Mouse (Mus musculus): ENCODE data around the gene Clca2. TPM values are rescaled to one million over a fixed set of nuclear protein-coding genes. Genes with fewer than 3 reads are reported as not detected.

Gene Clca2
- polyA plus RNA-seq, 1 experiment from 2014 or later: 1.0 TPM

GRCm38 (mm10) chr3:145126618-145127017 is 27.4 kb upstream of the Clca2 start:
- H3K4me3 ChIP-seq (ENCODE audit: low read depth, low read length): no peak overlapping the region
- WGBS: 87% methylated on average over 2 of the region's 2 CpGs
- no peaks in the 10 kb centered on the region for H3K4me1 ChIP-seq (replicated peaks; ENCODE audit: control insufficient read depth, insufficient read depth, low read length)
- H3K27ac ChIP-seq (ENCODE audit: low read depth, low read length): no peak overlapping the region
- no peak overlapping the region for H3K4me2 ChIP-seq (replicated peaks; ENCODE audit: low read depth, low read length)
- H3K9me3 ChIP-seq (ENCODE audit: control insufficient read depth, low read length): no peaks in the 10 kb centered on the region
- no peaks in the 10 kb centered on the region for H3K36me3 ChIP-seq (ENCODE audit: control insufficient read depth, insufficient read depth, low read length)
- no peak for ATAC-seq (ENCODE audit: low FRiP score)
- H3K27me3 ChIP-seq (ENCODE audit: control insufficient read depth, insufficient read depth, low read length): no peaks in the 10 kb centered on the region
- H3K9ac ChIP-seq (ENCODE audit: low read depth, low read length): no peak overlapping the region
- DNase-seq (ENCODE audit: low spot score): no peak

- no peak overlapping the region for H3K27ac ChIP-seq (ENCODE audit: low read depth, low read length)
- no peaks in the 10 kb centered on the region for H3K27me3 ChIP-seq (ENCODE audit: control insufficient read depth, insufficient read depth, low read length)
- peak overlapping the region; percentile 92 for H3K9ac ChIP-seq (ENCODE audit: low read depth, low read length)
- H3K4me1 ChIP-seq (replicated peaks; ENCODE audit: control insufficient read depth, insufficient read depth, low read length): peaks cover 2% of the 10 kb centered on the region; the same call in 1 of the 2 replicates
- no peaks in the 10 kb centered on the region for H3K9me3 ChIP-seq (ENCODE audit: control insufficient read depth, low read length)
- DNase-seq (ENCODE audit: low spot score) (no peak), ATAC-seq (ENCODE audit: low FRiP score) (no peak)
- peak overlapping the region; percentile 47 for H3K4me2 ChIP-seq (replicated peaks; ENCODE audit: low read depth, low read length)
- 81% methylated on average over 7 of the region's 7 CpGs for WGBS
- no peaks in the 10 kb centered on the region for H3K36me3 ChIP-seq (ENCODE audit: control insufficient read depth, insufficient read depth, low read length)
- peak overlapping the region; percentile 72 for H3K4me3 ChIP-seq (ENCODE audit: low read depth, low read length)
Observed at GRCm38 (mm10) chr3:145119425-145119824, 20.2 kb upstream of the Clca2 start.

DNA sequence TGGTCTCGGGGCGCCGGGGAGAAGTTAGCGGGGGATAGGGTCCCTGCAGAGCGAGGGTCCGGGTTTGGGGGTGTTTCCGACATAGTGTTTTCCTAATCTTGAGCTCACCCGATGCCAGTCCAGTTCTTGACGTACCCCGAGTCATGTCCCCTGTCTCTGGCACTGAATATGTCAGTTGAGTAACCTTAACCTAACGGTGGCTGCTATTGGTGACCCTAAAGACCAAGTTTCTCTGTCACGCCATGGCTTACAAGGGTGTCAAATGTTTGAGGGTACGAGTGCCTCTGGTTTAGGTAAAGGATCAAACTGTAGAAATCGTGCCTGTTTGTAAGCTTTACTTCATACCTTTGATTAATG is 19.7 kb upstream of the Clca2 start:
- Histone ChIP-seq H3K4me3 (ENCODE audit: low read depth, low read length) (peak overlapping the region; percentile 72), H3K27me3 (ENCODE audit: control insufficient read depth, insufficient read depth, low read length) (no peaks in the 10 kb centered on the region), H3K9me3 (ENCODE audit: control insufficient read depth, low read length) (no peaks in the 10 kb centered on the region), H3K9ac (ENCODE audit: low read depth, low read length) (peak overlapping the region; percentile 92), H3K4me2 (replicated peaks; ENCODE audit: low read depth, low read length) (peak overlapping the region; percentile 47), H3K4me1 (replicated peaks; ENCODE audit: control insufficient read depth, insufficient read depth, low read length) (peaks cover 2% of the 10 kb centered on the region; the same call in 1 of the 2 replicates), H3K27ac (ENCODE audit: low read depth, low read length) (peak overlapping the region; percentile 98), H3K36me3 (ENCODE audit: control insufficient read depth, insufficient read depth, low read length) (no peaks in the 10 kb centered on the region)
- 8% methylated on average over 14 of the region's 14 CpGs for WGBS
- ATAC-seq (ENCODE audit: low FRiP score) (no peak), DNase-seq (ENCODE audit: low spot score) (no peak)

DNA sequence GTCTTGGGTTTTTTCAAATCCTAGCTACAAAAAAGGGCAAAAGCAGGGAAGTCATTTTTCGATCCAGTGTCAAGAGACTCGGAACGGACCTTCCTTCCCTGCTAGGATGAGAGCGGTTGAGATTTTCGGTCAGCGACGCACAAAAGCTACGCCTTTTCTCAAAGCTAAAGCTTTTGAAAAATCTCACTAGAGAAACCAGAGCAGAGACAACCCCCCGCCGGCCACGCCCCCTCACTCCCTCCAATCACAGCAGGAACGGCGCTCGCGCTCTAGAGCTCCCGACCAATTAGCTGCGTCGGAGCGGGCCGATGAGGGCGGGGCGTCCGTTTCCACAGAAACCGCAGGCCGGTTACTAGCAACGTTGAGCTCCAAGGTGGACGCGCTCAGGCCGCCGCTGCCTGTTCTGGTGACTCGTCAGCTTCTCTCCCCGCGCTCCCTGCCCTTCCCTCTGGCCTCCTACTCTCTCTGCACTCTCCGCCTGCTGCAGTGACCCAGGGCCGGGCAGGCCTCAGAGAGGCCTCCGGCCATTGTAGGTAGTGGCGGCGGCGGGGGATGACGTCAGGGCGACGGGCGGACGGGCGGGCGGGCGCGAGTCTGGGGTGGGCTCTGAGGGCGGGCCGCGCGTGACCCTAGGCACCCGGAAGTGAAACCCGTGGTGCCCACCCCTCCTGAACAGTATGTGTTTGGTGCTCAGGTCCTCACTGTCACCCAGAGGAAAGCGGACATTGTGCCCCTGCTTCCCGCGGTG is 19.2 kb upstream of the Clca2 start, which contains the start of gene Odf2l:
Odf2l (plus strand) TSS at position 335 of the 748 bp plus-strand sequence.
- H3K9ac ChIP-seq (ENCODE audit: low read depth, low read length): peak within 1 kb of the TSS; percentile 92
- ATAC-seq (ENCODE audit: low FRiP score): peak; percentile 99
- H3K4me2 ChIP-seq (replicated peaks; ENCODE audit: low read depth, low read length): peak within 1 kb of the TSS; percentile 52
- 2% methylated on average over 56 of the region's 57 CpGs for WGBS
- H3K4me3 ChIP-seq (ENCODE audit: low read depth, low read length): peak within 1 kb of the TSS; percentile 72
- peak; percentile 97 for DNase-seq (ENCODE audit: low spot score)
- H3K27me3 ChIP-seq (ENCODE audit: control insufficient read depth, insufficient read depth, low read length): no peaks in the 10 kb centered on the region
- H3K4me1 ChIP-seq (replicated peaks; ENCODE audit: control insufficient read depth, insufficient read depth, low read length): peaks cover 2% of the 10 kb centered on the region; the same call in 1 of the 2 replicates
- H3K9me3 ChIP-seq (ENCODE audit: control insufficient read depth, low read length): no peaks in the 10 kb centered on the region
- H3K36me3 ChIP-seq (ENCODE audit: control insufficient read depth, insufficient read depth, low read length): no peaks in the 10 kb centered on the region
- peak within 1 kb of the TSS; percentile 98 for H3K27ac ChIP-seq (ENCODE audit: low read depth, low read length)

GRCm38 (mm10) chr3:145117637-145118036 is 18.4 kb upstream of the Clca2 start:
- Histone ChIP-seq H3K4me3 (ENCODE audit: low read depth, low read length) (peak overlapping the region; percentile 72), H3K27ac (ENCODE audit: low read depth, low read length) (0 out of 2 replicates have a peak overlapping the region, but pooled peaks have one; percentile 98), H3K9me3 (ENCODE audit: control insufficient read depth, low read length) (no peaks in the 10 kb centered on the region), H3K36me3 (ENCODE audit: control insufficient read depth, insufficient read depth, low read length) (no peaks in the 10 kb centered on the region), H3K9ac (ENCODE audit: low read depth, low read length) (peak overlapping the region; percentile 62), H3K4me2 (replicated peaks; ENCODE audit: low read depth, low read length) (peak overlapping the region; percentile 52), H3K27me3 (ENCODE audit: control insufficient read depth, insufficient read depth, low read length) (no peaks in the 10 kb centered on the region), H3K4me1 (replicated peaks; ENCODE audit: control insufficient read depth, insufficient read depth, low read length) (peaks cover 2% of the 10 kb centered on the region; the same call in 1 of the 2 replicates)
- WGBS: 87% methylated on average over 10 of the region's 10 CpGs
- no peak for ATAC-seq (ENCODE audit: low FRiP score)
- peak; percentile 9 for DNase-seq (ENCODE audit: low spot score)

- H3K4me1 ChIP-seq (replicated peaks; ENCODE audit: control insufficient read depth, insufficient read depth, low read length): peaks cover 2% of the 10 kb centered on the region; the same call in 1 of the 2 replicates
- no peak overlapping the region for H3K27ac ChIP-seq (ENCODE audit: low read depth, low read length)
- H3K9ac ChIP-seq (ENCODE audit: low read depth, low read length): no peak overlapping the region
- H3K27me3 ChIP-seq (ENCODE audit: control insufficient read depth, insufficient read depth, low read length): no peaks in the 10 kb centered on the region
- H3K4me2 ChIP-seq (replicated peaks; ENCODE audit: low read depth, low read length): no peak overlapping the region
- DNase-seq (ENCODE audit: low spot score) (no peak), ATAC-seq (ENCODE audit: low FRiP score) (no peak)
- WGBS: 98% methylated on average over 2 of the region's 2 CpGs
- H3K36me3 ChIP-seq (ENCODE audit: control insufficient read depth, insufficient read depth, low read length): no peaks in the 10 kb centered on the region
- no peaks in the 10 kb centered on the region for H3K9me3 ChIP-seq (ENCODE audit: control insufficient read depth, low read length)
- H3K4me3 ChIP-seq (ENCODE audit: low read depth, low read length): no peak overlapping the region
Observed at GRCm38 (mm10) chr3:145115169-145115568, 15.9 kb upstream of the Clca2 start.

DNA sequence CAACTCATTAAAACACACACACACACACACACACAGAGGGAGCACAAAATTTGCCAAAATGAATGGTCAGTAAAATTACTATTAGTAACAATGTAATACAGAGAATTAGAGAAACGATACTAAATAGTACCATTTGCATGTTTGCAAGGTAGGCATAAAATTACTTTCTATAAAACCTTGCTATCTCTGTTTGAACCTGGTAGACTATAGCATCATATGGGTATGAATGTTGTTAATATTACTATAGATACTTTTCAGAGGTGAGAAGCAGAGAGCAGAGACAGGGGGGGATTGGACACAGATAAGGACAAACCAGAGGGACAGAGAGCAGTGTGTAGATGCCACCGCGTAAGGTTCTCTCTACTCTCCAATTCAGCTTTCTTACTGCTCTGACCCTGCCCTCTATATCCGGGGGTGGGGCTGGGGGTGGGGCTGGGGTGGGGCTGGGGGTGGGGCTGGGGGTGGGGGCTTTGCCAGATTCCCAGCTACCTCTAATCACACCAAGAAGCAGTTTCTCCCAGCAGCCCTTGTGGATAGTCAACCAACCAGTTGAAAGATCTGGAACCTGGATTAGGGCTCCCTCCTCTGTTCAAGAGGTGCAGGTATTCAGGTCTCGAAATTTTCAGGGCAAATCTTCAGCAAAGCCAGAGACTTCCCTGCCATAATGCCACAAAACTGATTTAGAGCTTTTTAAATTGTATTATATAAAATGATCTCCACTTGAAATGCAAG is 6.7 kb upstream of the Clca2 start:
- Histone ChIP-seq H3K9me3 (ENCODE audit: control insufficient read depth, low read length) (no peaks in the 10 kb centered on the region), H3K27me3 (ENCODE audit: control insufficient read depth, insufficient read depth, low read length) (no peaks in the 10 kb centered on the region), H3K4me3 (ENCODE audit: low read depth, low read length) (no peak overlapping the region), H3K9ac (ENCODE audit: low read depth, low read length) (no peak overlapping the region), H3K36me3 (ENCODE audit: control insufficient read depth, insufficient read depth, low read length) (no peaks in the 10 kb centered on the region), H3K4me1 (replicated peaks; ENCODE audit: control insufficient read depth, insufficient read depth, low read length) (no peaks in the 10 kb centered on the region), H3K27ac (ENCODE audit: low read depth, low read length) (no peak overlapping the region), H3K4me2 (replicated peaks; ENCODE audit: low read depth, low read length) (no peak overlapping the region)
- no peak for ATAC-seq (ENCODE audit: low FRiP score)
- no peak for DNase-seq (ENCODE audit: low spot score)
- 77% methylated on average over 5 of the region's 5 CpGs for WGBS

GRCm38 (mm10) chr3:145105076-145105772 is 6.0 kb upstream of the Clca2 start:
- WGBS: 87% methylated on average over 5 of the region's 5 CpGs
- no peak for ATAC-seq (ENCODE audit: low FRiP score)

More at GRCm38 (mm10) chr3:145105076-145105772, 6.0 kb upstream of the Clca2 start:
- no peak overlapping the region for H3K9ac ChIP-seq (ENCODE audit: low read depth, low read length)
- no peaks in the 10 kb centered on the region for H3K27me3 ChIP-seq (ENCODE audit: control insufficient read depth, insufficient read depth, low read length)
- no peaks in the 10 kb centered on the region for H3K36me3 ChIP-seq (ENCODE audit: control insufficient read depth, insufficient read depth, low read length)
- no peaks in the 10 kb centered on the region for H3K9me3 ChIP-seq (ENCODE audit: control insufficient read depth, low read length)
- no peaks in the 10 kb centered on the region for H3K4me1 ChIP-seq (replicated peaks; ENCODE audit: control insufficient read depth, insufficient read depth, low read length)
- H3K4me3 ChIP-seq (ENCODE audit: low read depth, low read length): no peak overlapping the region
- DNase-seq (ENCODE audit: low spot score): no peak
- H3K27ac ChIP-seq (ENCODE audit: low read depth, low read length): no peak overlapping the region
- H3K4me2 ChIP-seq (replicated peaks; ENCODE audit: low read depth, low read length): no peak overlapping the region
